Comparison of ENCODE assay signal across 12 mouse cellular contexts in the genomic region with DNA sequence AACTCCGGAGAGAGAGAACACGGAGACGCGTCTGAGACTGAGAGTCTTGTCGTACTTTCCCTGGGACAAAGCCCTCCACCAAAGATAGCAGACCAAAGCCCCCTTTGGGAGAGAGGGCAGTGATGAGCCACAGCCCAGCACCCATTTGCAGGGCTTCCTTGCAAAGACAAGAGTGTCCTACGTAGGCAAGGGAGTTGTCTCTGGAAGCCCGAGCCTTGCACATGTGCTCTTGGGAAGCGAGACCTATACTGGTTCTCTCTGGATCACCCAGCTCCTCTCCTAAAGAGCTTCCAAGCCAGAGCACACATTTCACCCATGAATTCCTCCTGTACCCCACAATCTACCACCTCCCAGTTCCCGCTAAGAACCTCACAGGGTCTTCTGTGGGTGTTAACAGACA. TPM values are rescaled to one million over a fixed set of nuclear protein-coding genes. Genes with fewer than 3 reads are reported as not detected.
A peak's percentile ranks its signal among the peaks of the same experiment; 100 is the strongest.
DNase-seq lines count a peak whose midpoint lies in the region; ATAC-seq and TF ChIP-seq lines count a peak whose summit lies in the region.
"Had no signal": no experiment of that assay in that cellular context is flagged by ENCODE, and none has a peak within 500 bp of the region (broad histone marks: within the 10 kb centered on the region; RNA-seq: fewer than 3 reads in every experiment).

No protein-coding gene starts in this region.

- H3K9me3 ChIP-seq in forebrain, embryonic 15.5 days: no peaks in the 10 kb centered on the region
- no peaks in the 10 kb centered on the region for H3K9me3 ChIP-seq in neural tube, embryonic 13.5 days
- H3K9me3 ChIP-seq: liver, embryonic 12.5 days had no signal

- TF ChIP-seq CTCF in gastrocnemius, adult 2 months (IDR thresholded peaks at IDR 0.05): no peak
- no peak for TF ChIP-seq CTCF in left cerebral cortex, adult 2 months (IDR thresholded peaks at IDR 0.05)

- H3K27ac ChIP-seq in gastrocnemius, adult 2 months: peak overlapping the region; percentile 87
- peak overlapping the region; percentile 86 for H3K27ac ChIP-seq in left cerebral cortex, adult 2 months
- H3K27ac ChIP-seq in forebrain, embryonic 15.5 days (replicated peaks): 0 out of 2 replicates have a peak overlapping the region, but pooled peaks have one; percentile 7
- H3K27ac ChIP-seq in neural tube, embryonic 13.5 days (replicated peaks): no peak overlapping the region
- H3K27ac ChIP-seq: liver, embryonic 12.5 days had no signal

- no peak for ATAC-seq in forebrain, embryonic 15.5 days (replicated peaks)
- no peak for ATAC-seq in neural tube, embryonic 13.5 days (ENCODE audit: low read depth)
- ATAC-seq: liver, embryonic 12.5 days had no signal

- peak overlapping the region; percentile 89 for H3K4me2 ChIP-seq in forebrain, embryonic 15.5 days (replicated peaks)
- H3K4me2 ChIP-seq in neural tube, embryonic 13.5 days: peak overlapping the region; percentile 86

- 83% methylated on average over 9 of the region's 9 CpGs for WGBS in forebrain, embryonic 15.5 days
- WGBS in neural tube, embryonic 13.5 days: 85% methylated on average over 9 of the region's 9 CpGs

- no peaks in the 10 kb centered on the region for H3K36me3 ChIP-seq in forebrain, embryonic 15.5 days
- H3K36me3 ChIP-seq in neural tube, embryonic 13.5 days: no peaks in the 10 kb centered on the region
- H3K36me3 ChIP-seq: liver, embryonic 12.5 days had no signal

- peak overlapping the region; percentile 73 for H3K4me3 ChIP-seq in gastrocnemius, adult 2 months
- peak overlapping the region; percentile 76 for H3K4me3 ChIP-seq in left cerebral cortex, adult 2 months
- peak overlapping the region; percentile 56 for H3K4me3 ChIP-seq in forebrain, embryonic 15.5 days
- H3K4me3 ChIP-seq in neural tube, embryonic 13.5 days: peak overlapping the region; percentile 53; the same call in 1 of the 2 replicates

- intact Hi-C loops in gastrocnemius, adult 2 months (cut with DNase I): loop anchor here (2.0 kb wide), 1 partner anchor 31 kb away; no protein-coding TSS in a partner anchor
- intact Hi-C loops in left cerebral cortex, adult 2 months (cut with DNase I): no loop called here

- H3K9ac ChIP-seq in forebrain, embryonic 15.5 days (replicated peaks): peak overlapping the region; percentile 17; the same call in 1 of the 2 replicates
- H3K9ac ChIP-seq in neural tube, embryonic 13.5 days: peak overlapping the region; percentile 71

- peak; percentile 42 for DNase-seq in gastrocnemius, adult 2 months
- DNase-seq in gastrocnemius, postnatal 25 days: no peak
- DNase-seq in left cerebral cortex, adult 2 months (ENCODE audit: extremely low spot score in 1 of 2, low spot score in 2 of 2): no peak
- no peak for DNase-seq in left cerebral cortex, adult 18-20 months (ENCODE audit: low spot score in 2 of 2)
- no peak for DNase-seq in thymus, postnatal 10 days (ENCODE audit: low spot score in 2 of 2)
- DNase-seq in right cerebral cortex, postnatal 10 days (ENCODE audit: low spot score in 2 of 2): no peak

- H3K27me3 ChIP-seq in forebrain, embryonic 15.5 days: no peaks in the 10 kb centered on the region
- peaks cover 19% of the 10 kb centered on the region for H3K27me3 ChIP-seq in neural tube, embryonic 13.5 days

- H3K4me1 ChIP-seq in forebrain, embryonic 15.5 days: peaks cover 14% of the 10 kb centered on the region
- peaks cover 17% of the 10 kb centered on the region; the same call in 1 of the 2 replicates for H3K4me1 ChIP-seq in neural tube, embryonic 13.5 days (replicated peaks)

RNA-seq across cellular contexts. Expression of a gene that starts 1.7 kb away (rescaled TPM):
- 10 to 100 TPM; 21.4 to 23.6 TPM for total RNA-seq in gastrocnemius, adult 2 months (2021)
- total RNA-seq in gastrocnemius, postnatal 25 days (2021): 10 to 100 TPM; 12.3 to 13.0 TPM
- 10 to 100 TPM; 54.3 to 58.6 TPM for total RNA-seq in left cerebral cortex, adult 2 months (2021)
- 10 to 100 TPM; 48.7 to 52.5 TPM for total RNA-seq in left cerebral cortex, adult 18-20 months (2021)
- polyA plus RNA-seq in forebrain, embryonic 15.5 days (2015; fragmentation: Nextera tagmentation; extraction: Ambion mirVana): 6.4 and 8.2 TPM in 2 replicates
- polyA plus RNA-seq in neural tube, embryonic 13.5 days (2015; fragmentation: Nextera tagmentation; extraction: Ambion mirVana): 4.4 and 5.1 TPM in 2 replicates

RNA-seq across cellular contexts. Expression of a gene that starts 33.9 kb away (rescaled TPM):
- total RNA-seq in gastrocnemius, adult 2 months (2021): 1 to 10 TPM; 1.0 to 5.0 TPM
- total RNA-seq in gastrocnemius, postnatal 25 days (2021): 1 to 10 TPM; 1.3 to 2.0 TPM
- total RNA-seq in left cerebral cortex, adult 2 months (2021): not detected
- total RNA-seq in left cerebral cortex, adult 18-20 months (2021): not detected
- not detected in 2 replicates for polyA plus RNA-seq in forebrain, embryonic 15.5 days (2015; fragmentation: Nextera tagmentation; extraction: Ambion mirVana)
- polyA plus RNA-seq in neural tube, embryonic 13.5 days (2015; fragmentation: Nextera tagmentation; extraction: Ambion mirVana): not detected in 2 replicates
- total RNA-seq: heart, postnatal 25 days; layer of hippocampus, postnatal 14 days; megakaryocyte, adult 5-6 weeks had no signal
- polyA plus RNA-seq: liver, embryonic 12.5 days had no signal
